Mouse (Mus musculus) kidney, adult 18-20 months (tissue): ENCODE measurements around the gene Mgmt.

ENCODE experiments used
- DNase-seq: peaks from one replicate; pipeline ENCODE4 v3.0.0; 2021

Mgmt gene

GRCm38 (mm10) chr7:137130211-137130610 lies 235.8 kb downstream of the Mgmt start:
- DNase-seq = no peak

GRCm38 (mm10) chr7:137131957-137132356 lies 237.5 kb downstream of the Mgmt start:
- DNase-seq = no peak

- DNase-seq = no peak
Measured at GRCm38 (mm10) chr7:137138101-137138500, 243.7 kb downstream of the Mgmt start.

- DNase-seq = no peak
Measured at GRCm38 (mm10) chr7:137140321-137140720, 245.9 kb downstream of the Mgmt start.

- DNase-seq = no peak
Measured at GRCm38 (mm10) chr7:137141386-137141785, 247.0 kb downstream of the Mgmt start.

- no peak for DNase-seq
Measured at GRCm38 (mm10) chr7:137147101-137147500, 252.7 kb downstream of the Mgmt start.

GRCm38 (mm10) chr7:137151854-137152253 lies 257.4 kb downstream of the Mgmt start:
- DNase-seq = no peak

GRCm38 (mm10) chr7:137154623-137155022 lies 260.2 kb downstream of the Mgmt start:
- DNase-seq = no peak

GRCm38 (mm10) chr7:137159086-137159485 lies 264.7 kb downstream of the Mgmt start:
- no peak for DNase-seq

GRCm38 (mm10) chr7:137172278-137172677 lies 277.9 kb downstream of the Mgmt start:
- DNase-seq = no peak
